Mouse (Mus musculus): ENCODE measurements around the gene Ndufs2.

DNA sequence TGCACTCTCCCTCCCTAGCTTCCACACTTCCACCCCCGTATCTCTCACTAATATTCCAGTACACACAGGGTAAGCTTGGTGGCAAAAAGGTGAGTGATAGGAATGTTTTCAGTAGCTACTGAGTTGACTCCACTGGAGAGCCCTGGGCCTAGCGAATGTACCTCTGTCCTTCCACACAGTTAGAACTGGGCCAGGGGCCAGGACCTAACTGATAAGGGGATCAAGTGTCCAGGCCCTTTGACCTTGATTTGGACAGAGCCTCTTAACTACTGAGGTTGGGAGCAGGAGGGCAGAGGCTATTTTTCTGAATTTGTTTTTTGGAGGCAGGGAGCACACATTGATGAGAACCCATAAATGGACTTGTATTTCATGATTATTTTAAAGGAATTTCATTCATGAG is 27.4 kb downstream of the Ndufs2 start:
- TF ChIP-seq EP300 (optimal IDR thresholded peaks at IDR 0.05) (no peak), CTCF (IDR thresholded peaks at IDR 0.05; ENCODE audit: low read depth) (no peak)

Data from stomach, postnatal 0 days (tissue).